Mouse (Mus musculus): ENCODE data around the gene Lemd2.

DNA sequence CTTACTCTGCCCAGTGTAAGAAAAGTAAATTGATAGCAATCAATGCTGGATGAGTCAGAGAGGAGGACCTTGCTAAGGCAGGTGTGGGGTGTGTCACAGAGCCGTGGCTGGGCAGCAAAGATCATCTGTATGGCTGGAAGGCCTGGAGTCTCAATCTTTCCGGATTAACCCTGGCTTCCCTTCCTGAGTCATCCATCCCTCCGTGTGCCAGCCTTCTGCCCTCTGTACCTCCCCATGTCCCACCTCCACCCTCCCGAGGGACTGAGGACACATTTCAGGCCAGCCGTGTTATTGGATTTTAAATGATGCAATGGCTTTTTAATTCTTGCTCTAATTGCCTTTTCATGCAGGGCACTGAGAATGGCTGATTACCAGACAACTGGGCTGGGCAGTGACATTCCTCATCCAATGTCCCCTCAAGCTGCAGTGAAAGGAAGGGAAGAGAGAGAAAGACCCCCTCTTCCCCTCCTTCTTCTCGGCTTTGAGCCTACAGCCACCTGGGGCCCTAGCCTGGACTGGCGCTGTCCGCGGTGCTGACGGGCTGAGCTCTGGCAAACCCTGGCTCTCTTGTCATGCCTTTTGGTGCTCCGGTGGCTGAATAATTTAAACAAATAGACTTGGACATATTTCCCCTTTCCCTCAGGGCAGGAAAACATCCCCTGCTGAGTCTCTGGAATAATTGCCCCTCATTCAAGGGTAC, 24.1 kb upstream of the Lemd2 start:
- TF ChIP-seq CTCF (IDR thresholded peaks at IDR 0.05; ENCODE audit: low read depth) = no peak
- TF ChIP-seq EP300 (IDR thresholded peaks at IDR 0.05; ENCODE audit: low read depth) = no peak
